Mouse (Mus musculus) layer of hippocampus, adult 9-11 months (tissue): ENCODE data around the gene Slc16a6.
A peak's percentile ranks its signal among the peaks of the same experiment; 100 is the strongest.
"Not testable (repeated sequence)": the region's sequence is repeated elsewhere in the genome, so short reads cannot be mapped to it uniquely, and the experiment has no call there.

Experiments
- DNase-seq: peaks from one replicate; pipeline ENCODE4 v3.0.0; 2022

The Slc16a6 gene

GRCm38 (mm10) chr11:109473171-109474085 is at the start of gene Slc16a6, which contains the start of gene Arsg:
Gene Slc16a6 (minus strand): TSS chr11:109473598.
Gene Arsg (plus strand): TSS chr11:109473374.
- peak; percentile 91 for DNase-seq

DNA sequence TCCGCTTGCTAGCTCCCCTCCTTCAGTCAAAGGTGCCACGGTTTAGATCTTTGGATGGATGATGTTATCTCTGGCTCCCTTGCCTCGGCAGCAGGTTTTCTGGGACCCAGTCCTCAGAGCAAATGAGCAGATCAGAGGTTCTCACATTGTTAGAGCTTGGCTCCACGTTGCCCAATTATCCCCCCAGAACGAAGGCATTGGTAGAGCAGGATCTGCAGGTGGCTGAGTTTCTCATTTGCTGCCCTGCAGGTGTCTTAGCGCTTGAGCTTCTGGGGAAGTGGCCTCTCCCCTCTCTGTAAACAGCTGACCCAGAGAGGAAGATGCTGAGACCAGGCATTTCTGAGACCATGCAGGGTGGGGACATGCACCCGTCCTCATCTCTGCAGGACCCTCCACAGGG is 47.6 kb upstream of the Slc16a6 start:
- no peak for DNase-seq

DNA sequence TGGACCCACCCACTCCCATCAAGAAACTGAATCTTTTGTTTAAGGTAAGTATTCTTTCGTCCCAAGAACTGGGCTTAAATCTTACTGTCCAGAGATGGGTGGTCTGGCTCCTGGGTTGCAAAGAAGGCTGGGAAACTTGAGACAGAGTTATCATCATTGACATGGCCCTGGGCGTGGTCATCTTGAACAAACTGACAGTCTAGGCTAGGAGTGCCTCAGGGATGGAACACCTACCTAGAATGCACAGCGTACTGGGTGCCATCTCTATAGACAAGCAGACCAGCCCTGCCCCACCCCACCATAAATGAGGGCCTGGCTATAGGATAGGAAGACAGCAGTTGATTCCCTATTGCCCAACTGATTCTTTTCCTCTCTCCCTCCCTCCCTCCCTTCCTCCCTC is 44.4 kb upstream of the Slc16a6 start:
- DNase-seq = no peak

GRCm38 (mm10) chr11:109517330-109517729 is 43.9 kb upstream of the Slc16a6 start:
- no peak for DNase-seq

DNA sequence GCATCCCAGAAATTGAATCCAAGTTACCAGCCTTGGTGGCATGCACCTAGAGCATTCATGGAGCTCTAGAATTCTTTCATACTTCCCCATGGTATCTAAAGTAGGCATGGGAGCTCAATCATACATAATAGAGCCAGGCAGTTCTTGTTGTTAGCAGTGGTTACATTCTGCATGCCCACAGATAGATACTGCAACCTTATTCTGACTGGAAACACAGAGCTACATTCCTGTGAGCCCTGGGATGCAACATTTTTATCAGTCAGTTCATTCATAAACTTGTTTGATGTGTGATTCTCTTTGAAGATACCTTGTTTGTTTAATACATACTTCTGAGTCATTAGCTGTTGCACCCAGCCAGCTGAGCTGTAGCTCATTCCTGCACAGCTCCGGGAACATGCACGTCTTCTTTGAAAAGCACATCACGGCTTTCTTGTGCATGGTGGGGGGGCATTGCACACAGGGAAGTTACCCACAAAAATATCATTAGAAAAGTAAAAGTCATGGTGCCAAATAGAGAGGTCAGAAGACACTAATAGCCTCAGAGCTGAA is 40.7 kb upstream of the Slc16a6 start:
- DNase-seq = no peak

- DNase-seq = no peak
Observed at GRCm38 (mm10) chr11:109512995-109513675, 39.7 kb upstream of the Slc16a6 start.

DNA sequence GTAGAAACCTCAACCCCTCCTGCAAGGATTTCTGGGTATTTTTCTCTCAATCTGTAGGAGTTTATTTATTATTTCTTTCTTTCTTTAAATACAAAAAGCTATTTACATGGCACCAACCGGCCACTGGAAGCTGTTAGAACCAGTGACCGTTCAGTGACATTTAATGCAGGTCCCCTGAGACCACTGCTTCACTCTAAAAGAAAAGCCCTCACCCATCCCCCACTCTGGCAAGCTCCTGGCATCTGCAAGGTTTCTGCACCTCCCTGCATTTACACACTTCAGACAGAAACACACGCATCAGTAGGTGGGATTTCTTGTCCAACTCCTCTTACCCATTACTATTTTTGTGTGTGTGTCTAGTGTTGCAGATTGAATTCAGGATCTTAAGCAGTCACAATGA is 33.7 kb upstream of the Slc16a6 start:
- no peak for DNase-seq

- DNase-seq = no peak
Observed at GRCm38 (mm10) chr11:109505823-109506222, 32.4 kb upstream of the Slc16a6 start.

- no peak for DNase-seq
Observed at GRCm38 (mm10) chr11:109504977-109505376, 31.6 kb upstream of the Slc16a6 start.

DNA sequence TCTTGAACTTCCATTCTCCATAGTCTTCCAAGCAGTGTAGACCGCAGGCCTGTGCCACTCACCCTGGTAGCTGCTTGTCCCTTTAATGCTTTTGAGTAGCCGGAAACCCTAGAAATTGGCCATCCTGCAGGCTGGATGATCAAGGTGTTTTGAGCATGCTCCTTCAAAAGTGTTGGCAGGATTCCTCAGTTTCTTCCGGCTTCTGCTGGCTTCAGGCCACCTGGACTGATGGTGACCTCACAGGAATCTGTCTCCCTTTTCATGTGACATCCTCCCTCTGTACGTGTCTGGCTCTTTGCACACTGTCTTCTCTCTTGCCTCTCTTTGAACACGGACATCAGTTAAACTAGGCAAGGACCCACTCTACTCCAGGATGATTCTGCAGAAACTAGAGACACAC is 26.8 kb upstream of the Slc16a6 start:
- DNase-seq = no peak

- no peak for DNase-seq
Observed at GRCm38 (mm10) chr11:109497990-109498389, 24.6 kb upstream of the Slc16a6 start.

DNA sequence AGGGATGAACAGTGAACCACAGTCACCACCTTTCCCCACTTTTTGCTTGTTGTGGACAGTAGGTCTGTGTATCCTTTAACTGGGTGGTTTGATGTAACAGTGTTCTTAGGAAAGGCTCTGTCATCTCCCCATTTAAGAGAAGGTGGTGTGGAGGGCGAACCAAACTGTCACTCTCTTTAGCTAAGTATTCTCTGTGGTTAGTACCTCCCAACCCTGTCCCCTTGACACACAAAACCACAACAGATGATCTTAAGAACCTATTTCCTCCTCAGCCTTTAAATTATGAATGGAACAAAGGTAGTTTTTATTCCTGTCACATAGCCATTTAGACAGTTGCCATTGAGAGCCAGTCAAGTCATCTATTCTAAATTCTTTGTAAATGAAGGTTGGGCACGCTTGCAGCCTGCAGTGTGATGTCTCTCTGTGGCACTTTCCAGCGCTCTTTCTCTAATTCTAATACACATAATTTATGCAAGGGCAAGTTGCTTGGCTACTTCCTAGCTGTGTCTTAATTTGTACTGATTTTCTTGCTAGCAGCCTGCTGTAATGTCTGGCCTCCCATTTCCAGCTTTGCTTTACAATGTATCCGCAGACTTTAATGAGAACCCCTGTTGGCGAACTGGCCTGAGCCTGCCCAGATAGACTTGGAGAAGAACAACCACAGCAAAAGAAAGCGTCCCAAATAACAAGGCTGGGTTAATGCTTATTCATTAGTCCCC is 23.8 kb upstream of the Slc16a6 start:
- no peak for DNase-seq

- DNase-seq = no peak
Observed at GRCm38 (mm10) chr11:109496475-109496993, 23.1 kb upstream of the Slc16a6 start.

DNA sequence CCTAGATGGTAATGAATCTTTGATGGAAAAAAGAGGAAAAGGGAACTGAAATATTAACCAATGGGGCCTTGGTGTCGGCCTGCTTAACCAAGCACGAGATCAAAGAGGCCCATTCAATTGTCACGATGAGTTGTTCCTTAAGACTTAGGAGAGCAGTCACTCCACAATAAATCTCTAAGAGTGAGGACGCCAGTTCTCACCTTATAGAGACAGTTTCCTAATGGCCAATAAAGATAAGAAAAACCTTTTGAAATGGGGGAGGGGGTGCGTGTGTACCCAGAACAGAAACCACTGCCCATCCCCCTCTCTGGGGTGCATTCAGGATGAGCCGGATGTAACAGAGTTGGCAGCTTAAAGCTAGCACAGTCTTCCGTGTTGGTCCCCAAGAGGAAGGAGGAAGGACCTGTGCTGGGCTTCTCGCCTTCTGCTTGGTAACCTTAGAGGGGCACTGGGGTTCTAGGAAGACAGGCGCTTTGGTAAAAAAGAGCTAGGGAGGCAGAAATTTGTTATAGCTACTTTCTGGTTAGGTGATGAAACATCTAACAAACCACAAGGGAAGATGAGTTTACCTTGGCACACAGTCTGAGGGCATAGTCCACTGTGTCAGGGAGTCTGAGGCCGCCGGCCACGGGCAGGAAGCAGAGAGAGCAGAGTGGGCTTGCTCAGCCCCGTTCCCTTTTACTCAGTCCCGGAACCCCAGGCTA is 22.5 kb upstream of the Slc16a6 start:
- DNase-seq = no peak

GRCm38 (mm10) chr11:109494890-109495770 is 21.7 kb upstream of the Slc16a6 start:
- DNase-seq = no peak

- not testable (repeated sequence) for DNase-seq
Observed at GRCm38 (mm10) chr11:109492847-109493464, 19.6 kb upstream of the Slc16a6 start.

DNA sequence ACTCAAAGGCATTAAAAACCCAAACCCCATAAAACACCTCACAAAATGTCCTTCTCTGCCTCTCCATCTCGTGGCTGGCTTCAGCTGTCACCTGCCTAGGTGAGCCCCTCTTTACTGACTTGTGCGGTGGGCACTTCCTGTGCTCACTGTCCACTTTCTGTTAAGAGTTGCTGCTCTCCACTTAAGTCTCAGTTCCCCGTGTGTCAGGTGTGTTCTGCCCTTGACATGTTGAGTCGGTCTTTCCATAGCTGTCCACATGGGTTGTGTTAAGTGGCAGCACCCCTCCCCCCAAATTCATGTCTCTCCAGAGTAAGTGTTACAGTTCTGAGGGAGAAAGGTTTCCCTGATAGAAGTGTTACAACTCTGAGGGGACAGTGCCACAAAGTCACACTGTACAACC is 18.4 kb upstream of the Slc16a6 start:
- DNase-seq = no peak

DNA sequence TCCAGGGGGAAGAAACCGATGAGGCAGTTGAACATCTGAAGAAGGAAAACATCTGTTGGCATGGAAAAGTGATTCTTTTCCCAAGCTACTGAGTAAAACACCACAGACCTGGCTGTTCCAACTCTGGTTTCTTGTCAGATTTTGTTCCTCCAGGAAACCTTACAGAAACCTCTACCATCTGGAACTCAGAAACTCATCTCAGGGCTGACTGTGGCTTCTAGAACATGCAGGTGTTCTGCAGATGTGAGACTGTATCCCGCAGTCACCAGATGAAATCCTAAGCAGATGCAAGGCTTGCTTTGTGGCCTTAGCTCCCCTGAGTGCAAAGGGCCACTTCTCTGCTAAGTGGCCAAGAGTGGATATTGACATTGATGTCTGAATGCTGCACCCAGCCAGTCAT is 16.4 kb upstream of the Slc16a6 start:
- no peak for DNase-seq

DNA sequence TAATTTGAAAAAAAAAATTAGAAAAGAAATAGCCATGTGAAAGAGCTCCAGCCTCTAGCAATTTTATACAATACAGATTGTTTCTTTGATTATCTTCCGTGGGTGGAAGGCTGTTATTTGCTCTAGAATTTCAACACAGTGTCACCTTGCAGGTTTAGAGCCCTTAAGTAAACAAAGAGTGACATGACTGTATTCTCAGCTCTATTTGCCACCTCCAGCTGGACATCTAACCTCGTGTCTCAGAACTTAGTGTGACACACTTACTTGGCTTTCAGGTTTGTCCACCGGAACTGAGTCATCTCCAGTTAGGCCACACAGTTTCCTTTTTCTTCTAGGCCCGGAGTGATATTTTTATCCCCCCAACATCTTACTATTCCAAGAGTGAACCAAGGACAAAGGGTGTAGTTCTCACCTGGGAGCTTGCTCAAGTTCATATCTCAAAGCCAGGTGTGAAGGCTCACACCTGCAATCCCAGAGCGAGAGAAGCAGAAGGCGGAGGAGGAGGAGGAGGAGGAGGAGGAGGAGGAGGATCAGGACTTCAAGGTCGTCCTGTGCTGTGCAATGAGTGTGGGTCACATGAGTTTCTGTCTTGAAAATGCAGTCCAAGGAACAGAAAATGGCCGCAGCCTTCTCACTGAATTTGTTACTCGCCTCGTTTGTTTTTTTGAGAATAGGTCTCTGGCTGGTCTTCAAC is 14.7 kb upstream of the Slc16a6 start:
- DNase-seq = no peak

GRCm38 (mm10) chr11:109487111-109487510 is 13.7 kb upstream of the Slc16a6 start:
- DNase-seq = no peak
